Mouse (Mus musculus): ENCODE measurements around the gene Cfd. TPM values are rescaled to one million over a fixed set of nuclear protein-coding genes. Genes with fewer than 3 reads are reported as not detected.

Gene Cfd
- polyA plus RNA-seq, 1 experiment from 2014 or later: not detected

GRCm38 (mm10) chr10:79897316-79898245 lies 6.9 kb downstream of the Cfd start:
- ATAC-seq (replicated peaks): no peak

GRCm38 (mm10) chr10:79900951-79901410 lies 10.3 kb downstream of the Cfd start:
- H3K36me3 ChIP-seq (replicated peaks): peaks cover 23% of the 10 kb centered on the region
- no peaks in the 10 kb centered on the region for H3K27me3 ChIP-seq (replicated peaks)
- peak overlapping the region; percentile 30 for H3K27ac ChIP-seq
- H3K9ac ChIP-seq: 0 out of 2 replicates have a peak overlapping the region, but pooled peaks have one; percentile 4
- H3K4me1 ChIP-seq: peaks cover 9% of the 10 kb centered on the region; the same call in 1 of the 2 replicates
- no peak overlapping the region for H3K4me3 ChIP-seq
- no peak overlapping the region for H3K4me2 ChIP-seq
- peak; percentile 57 for ATAC-seq (replicated peaks)
- no peaks in the 10 kb centered on the region for H3K9me3 ChIP-seq
- 5% methylated on average over 2 of the region's 2 CpGs for WGBS

More at GRCm38 (mm10) chr10:79897316-79898245, 6.9 kb downstream of the Cfd start:
- Histone ChIP-seq H3K27ac (no peak overlapping the region), H3K9ac (no peak overlapping the region), H3K27me3 (replicated peaks) (no peaks in the 10 kb centered on the region), H3K4me3 (no peak overlapping the region), H3K4me2 (no peak overlapping the region), H3K9me3 (no peaks in the 10 kb centered on the region), H3K36me3 (replicated peaks) (0 out of 2 replicates have a peak, but pooled peaks cover 11% of the 10 kb centered on the region), H3K4me1 (peaks cover 9% of the 10 kb centered on the region; the same call in 1 of the 2 replicates)
- 54% methylated on average over 20 of the region's 20 CpGs for WGBS

DNA sequence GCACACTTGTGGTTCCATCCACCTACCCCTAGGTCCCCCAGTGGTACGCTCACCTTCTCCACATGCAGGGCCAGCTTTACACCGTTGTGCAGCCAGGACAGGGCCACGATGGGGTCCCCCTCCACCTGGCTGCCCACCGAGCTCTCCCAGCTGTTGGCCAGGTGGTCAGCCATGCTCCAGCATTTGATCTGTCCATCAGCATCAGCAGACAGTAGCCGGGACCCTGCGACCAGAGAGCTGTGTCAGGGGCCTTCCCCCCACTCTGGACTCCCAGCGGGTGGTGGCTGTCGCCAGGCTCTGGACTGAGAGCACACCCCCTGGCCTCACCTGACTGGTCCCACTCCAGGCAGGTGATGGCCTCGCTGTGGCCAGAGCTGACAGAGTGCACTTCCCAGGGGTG lies 16.1 kb downstream of the Cfd start:
- Histone ChIP-seq H3K27ac (no peak overlapping the region), H3K4me3 (no peak overlapping the region), H3K27me3 (replicated peaks) (no peaks in the 10 kb centered on the region), H3K4me2 (no peak overlapping the region), H3K4me1 (peaks cover 14% of the 10 kb centered on the region), H3K36me3 (replicated peaks) (peaks cover 17% of the 10 kb centered on the region), H3K9me3 (no peaks in the 10 kb centered on the region), H3K9ac (no peak overlapping the region)
- WGBS: 89% methylated on average over 9 of the region's 9 CpGs
- ATAC-seq (replicated peaks): no peak

GRCm38 (mm10) chr10:79907415-79907814 lies 16.8 kb downstream of the Cfd start:
- Histone ChIP-seq H3K27ac (0 out of 2 replicates have a peak overlapping the region, but pooled peaks have one; percentile 26), H3K4me3 (peak overlapping the region; percentile 83; the same call in 1 of the 2 replicates), H3K4me1 (peaks cover 14% of the 10 kb centered on the region), H3K36me3 (replicated peaks) (peaks cover 17% of the 10 kb centered on the region), H3K9me3 (no peaks in the 10 kb centered on the region), H3K4me2 (no peak overlapping the region; the same call in 1 of the 2 replicates), H3K9ac (no peak overlapping the region), H3K27me3 (replicated peaks) (no peaks in the 10 kb centered on the region)
- no peak for ATAC-seq (replicated peaks)
- 95% methylated on average over 10 of the region's 10 CpGs for WGBS

- Histone ChIP-seq H3K27me3 (replicated peaks) (no peaks in the 10 kb centered on the region), H3K27ac (peak within 1 kb of the TSS; percentile 99), H3K4me1 (peaks cover 16% of the 10 kb centered on the region), H3K9me3 (no peaks in the 10 kb centered on the region), H3K36me3 (replicated peaks) (peaks cover 17% of the 10 kb centered on the region), H3K4me3 (peak within 1 kb of the TSS; percentile 83), H3K4me2 (peak within 1 kb of the TSS; percentile 47), H3K9ac (peak within 1 kb of the TSS; percentile 92)
- ATAC-seq (replicated peaks): peak; percentile 89
- 3% methylated on average over 51 of the region's 52 CpGs for WGBS
Observed at GRCm38 (mm10) chr10:79908167-79909091, 17.8 kb downstream of the Cfd start, which contains the start of gene Med16. Gene Med16, minus strand, starts transcription at chr10:79908923.

GRCm38 (mm10) chr10:79909092-79909922 lies 18.7 kb downstream of the Cfd start:
- Histone ChIP-seq H3K4me3 (peak overlapping the region; percentile 83), H3K4me1 (peaks cover 25% of the 10 kb centered on the region), H3K4me2 (peak overlapping the region; percentile 47), H3K27me3 (replicated peaks) (no peaks in the 10 kb centered on the region), H3K36me3 (replicated peaks) (peaks cover 12% of the 10 kb centered on the region), H3K27ac (peak overlapping the region; percentile 99), H3K9ac (peak overlapping the region; percentile 92), H3K9me3 (no peaks in the 10 kb centered on the region)
- peak; percentile 65 for ATAC-seq (replicated peaks)
- WGBS: 22% methylated on average over 14 of the region's 14 CpGs

DNA sequence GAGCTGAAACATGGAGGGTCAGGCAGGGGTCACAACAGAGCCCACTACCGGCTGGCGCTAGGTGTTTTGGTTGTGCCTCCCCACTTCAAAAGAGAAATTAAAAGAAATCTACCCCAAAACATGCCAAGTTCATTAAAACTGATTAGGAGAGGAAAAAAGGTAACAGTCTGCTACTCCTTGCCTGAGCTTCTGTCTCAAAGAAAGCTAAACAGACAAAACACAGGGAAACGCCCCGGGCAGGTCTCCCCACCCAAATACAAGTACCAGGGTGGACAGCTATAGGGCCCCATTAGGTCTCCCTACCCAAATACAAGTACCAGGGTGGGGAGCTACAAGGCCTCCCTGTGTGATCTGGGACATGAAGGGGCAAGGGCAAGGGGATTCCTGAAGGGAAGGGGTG lies 19.9 kb downstream of the Cfd start, which contains the start of gene Gm26602:
Gm26602 (plus strand) TSS at position 301 of the 400 bp plus-strand sequence.
- Histone ChIP-seq H3K27ac (peak within 1 kb of the TSS; percentile 99), H3K4me1 (peaks cover 37% of the 10 kb centered on the region), H3K9ac (no peak within 1 kb of the TSS), H3K9me3 (no peaks in the 10 kb centered on the region), H3K4me3 (no peak within 1 kb of the TSS), H3K36me3 (replicated peaks) (peaks cover under 1% of the 10 kb centered on the region; the same call in 1 of the 2 replicates), H3K4me2 (peak within 1 kb of the TSS; percentile 47; the same call in 1 of the 2 replicates), H3K27me3 (replicated peaks) (no peaks in the 10 kb centered on the region)
- 95% methylated on average over 4 of the region's 4 CpGs for WGBS
- no peak for ATAC-seq (replicated peaks)

DNA sequence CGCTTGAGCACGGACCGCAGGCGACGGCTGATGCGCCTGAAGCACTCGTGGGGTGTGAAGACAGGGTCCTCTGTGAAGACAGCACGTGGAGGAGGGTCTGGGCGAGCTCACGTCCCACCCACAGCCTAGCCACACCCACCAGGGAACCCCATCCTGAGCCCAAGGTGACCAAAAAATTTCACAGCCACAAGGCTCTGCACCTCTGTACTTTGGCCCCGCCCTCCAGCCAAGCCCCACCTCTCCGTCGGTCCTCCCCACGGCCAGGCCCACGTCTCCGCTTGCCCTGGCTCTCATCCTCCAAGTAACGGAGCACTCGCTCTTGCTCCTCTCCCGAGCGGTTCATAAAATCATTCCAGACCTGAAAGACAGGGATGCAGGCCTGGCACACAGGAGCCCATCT lies 21.8 kb downstream of the Cfd start:
- ATAC-seq (replicated peaks): no peak
- 71% methylated on average over 20 of the region's 20 CpGs for WGBS
- Histone ChIP-seq H3K4me1 (peaks cover 47% of the 10 kb centered on the region), H3K4me3 (no peak overlapping the region), H3K27me3 (replicated peaks) (peaks cover under 1% of the 10 kb centered on the region; the same call in 1 of the 2 replicates), H3K9me3 (no peaks in the 10 kb centered on the region), H3K9ac (no peak overlapping the region), H3K4me2 (no peak overlapping the region), H3K36me3 (replicated peaks) (no peaks in the 10 kb centered on the region), H3K27ac (no peak overlapping the region)

GRCm38 (mm10) chr10:79914131-79914947 lies 23.7 kb downstream of the Cfd start:
- no peak overlapping the region for H3K27ac ChIP-seq
- H3K36me3 ChIP-seq (replicated peaks): no peaks in the 10 kb centered on the region
- peaks cover 19% of the 10 kb centered on the region for H3K27me3 ChIP-seq (replicated peaks)
- 64% methylated on average over 11 of the region's 11 CpGs for WGBS
- no peak overlapping the region for H3K9ac ChIP-seq
- H3K4me3 ChIP-seq: no peak overlapping the region
- peaks cover 43% of the 10 kb centered on the region for H3K4me1 ChIP-seq
- H3K4me2 ChIP-seq: no peak overlapping the region
- no peaks in the 10 kb centered on the region for H3K9me3 ChIP-seq
- no peak for ATAC-seq (replicated peaks)

DNA sequence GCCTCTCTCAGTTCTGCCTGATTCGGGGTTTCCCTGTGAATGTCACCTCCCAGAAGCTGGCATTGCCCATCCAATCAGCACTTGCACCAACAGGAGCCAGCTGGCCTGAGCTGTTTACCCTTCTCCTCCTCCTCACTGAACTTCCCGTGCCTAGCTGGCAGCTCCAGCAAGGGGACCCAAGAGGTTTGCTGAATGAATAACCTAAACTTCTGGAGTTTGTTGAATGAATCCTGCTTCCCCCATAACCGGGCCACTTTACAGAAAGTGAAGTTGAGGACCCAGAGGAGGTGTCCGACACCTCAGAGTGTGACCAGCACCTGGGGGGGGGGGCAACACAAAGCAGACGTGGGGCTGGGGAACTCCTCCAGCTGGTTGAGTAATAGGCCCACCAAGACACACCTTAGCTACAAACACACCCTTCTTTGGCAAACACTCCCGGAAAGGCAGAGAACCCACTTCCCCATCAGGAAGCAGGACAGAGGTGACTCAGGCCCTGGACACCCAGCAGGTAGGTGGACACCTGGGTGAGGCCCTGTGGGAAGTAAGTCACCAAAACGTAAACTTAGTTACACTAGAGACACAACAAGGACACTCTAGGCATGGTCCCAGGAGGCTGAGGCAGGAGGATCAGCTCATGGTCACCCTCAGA lies 24.4 kb downstream of the Cfd start:
- no peak overlapping the region for H3K27ac ChIP-seq
- H3K9me3 ChIP-seq: no peaks in the 10 kb centered on the region
- no peak overlapping the region for H3K9ac ChIP-seq
- no peak overlapping the region for H3K4me3 ChIP-seq
- WGBS: 77% methylated on average over 7 of the region's 7 CpGs
- H3K4me2 ChIP-seq: 0 out of 2 replicates have a peak overlapping the region, but pooled peaks have one; percentile 77
- peaks cover 27% of the 10 kb centered on the region for H3K27me3 ChIP-seq (replicated peaks)
- no peak for ATAC-seq (replicated peaks)
- H3K36me3 ChIP-seq (replicated peaks): no peaks in the 10 kb centered on the region
- peaks cover 40% of the 10 kb centered on the region for H3K4me1 ChIP-seq

Data from midbrain, embryonic 15.5 days (tissue).